Mouse (Mus musculus) intestine, embryonic 15.5 days (tissue): Measurements from ENCODE around the gene Sparcl1. TPM values are rescaled to one million over a fixed set of nuclear protein-coding genes. Genes with fewer than 3 reads are reported as not detected.

ENCODE experiments used
- ATAC-seq: fragments of 200-750 bp; cut with Nextera tagmentation; 2 replicates; pipeline ENCODE4 v1.8.0; 2017; ENCODE audit warnings: moderate TSS enrichment, moderate library complexity
- H3K27ac ChIP-seq: fragments of 300-500 bp; sonication (generic); 2 replicates; pipeline ENCODE4 v1.5.1; 2015; ENCODE audit warnings: mild to moderate bottlenecking, inconsistent platforms
- H3K27me3 ChIP-seq: fragments of 300-500 bp; sonication (generic); replicated peaks from 2 replicates; pipeline ENCODE4 v1.6.1; 2015; ENCODE audit warnings: inconsistent platforms
- H3K36me3 ChIP-seq: fragments of 300-500 bp; sonication (generic); 2 replicates; pipeline ENCODE4 v1.6.1; 2015; ENCODE audit warnings: inconsistent platforms
- H3K4me1 ChIP-seq: fragments of 300-500 bp; sonication (generic); replicated peaks from 2 replicates; pipeline ENCODE4 v1.6.1; 2015; ENCODE audit warnings: inconsistent platforms
- H3K4me2 ChIP-seq: fragments of 300-500 bp; sonication (generic); replicated peaks from 2 replicates; pipeline ENCODE4 v1.6.1; 2015; ENCODE audit warnings: mild to moderate bottlenecking, inconsistent platforms
- H3K4me3 ChIP-seq: fragments of 300-500 bp; sonication (generic); replicated peaks from 2 replicates; pipeline ENCODE4 v1.5.1; 2015; ENCODE audit warnings: inconsistent platforms
- H3K9ac ChIP-seq: fragments of 300-500 bp; sonication (generic); 2 replicates; pipeline ENCODE4 v1.6.1; 2015; ENCODE audit warnings: inconsistent platforms
- H3K9me3 ChIP-seq: fragments of 300-500 bp; sonication (generic); 2 replicates; pipeline ENCODE4 v1.6.1; 2016; ENCODE audit warnings: inconsistent platforms
- WGBS: fragments of 180-500 bp; shearing (Covaris S2); methylation state at CpG from one replicate; pipeline ENCODE4 v1.1.7; 2015; 5-methylcytosine and 5-hydroxymethylcytosine counted together
- polyA plus RNA-seq: library from polyadenylated mRNA; unstranded; fragments of >200 nt; fragmentation: Nextera tagmentation; extraction: Ambion mirVana; gene quantifications from 2 replicates; pipeline ENCODE4 v1.2.1, GENCODE M21; 2015

The Sparcl1 gene
- polyA plus RNA-seq, 1 experiment from 2014 or later, result 198 TPM

- no peaks in the 10 kb centered on the region for H3K36me3 ChIP-seq
- no peak overlapping the region for H3K4me3 ChIP-seq
- WGBS, result 30% methylated on average over 10 of the region's 10 CpGs
- no peak overlapping the region for H3K9ac ChIP-seq
- H3K27me3 ChIP-seq, result no peaks in the 10 kb centered on the region
- H3K4me2 ChIP-seq, result peak overlapping the region; percentile 19; the same call in 1 of the 2 replicates
- no peak overlapping the region for H3K27ac ChIP-seq
- H3K9me3 ChIP-seq, result no peaks in the 10 kb centered on the region
- H3K4me1 ChIP-seq, result 0 out of 2 replicates have a peak, but pooled peaks cover 3% of the 10 kb centered on the region
- ATAC-seq, result 0 out of 2 replicates have a peak, but pooled peaks have one; percentile 39
Measured at GRCm38 (mm10) chr5:104076361-104076760, 37.2 kb downstream of the Sparcl1 start.

DNA sequence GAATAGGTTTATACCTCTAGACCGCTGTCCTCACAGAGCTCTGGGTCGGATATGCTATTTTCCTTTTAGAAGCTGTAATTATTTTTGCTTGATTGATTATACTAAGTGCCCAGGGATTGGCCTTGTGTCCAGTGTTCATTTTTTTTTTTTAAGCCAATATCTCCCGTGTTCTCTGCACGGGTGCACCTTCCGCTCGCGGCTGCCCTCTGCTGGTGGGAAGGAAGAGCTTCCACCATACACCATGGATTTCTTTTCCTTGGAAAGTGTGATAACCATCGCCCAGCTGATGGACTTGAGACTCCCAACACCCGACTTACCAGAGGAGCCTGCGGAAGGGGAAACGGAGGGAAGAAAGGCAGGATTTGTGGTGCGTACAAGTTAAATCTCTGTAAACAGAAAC is 39.1 kb downstream of the Sparcl1 start:
- Histone ChIP-seq H3K27ac (no peak overlapping the region), H3K36me3 (no peaks in the 10 kb centered on the region), H3K9ac (no peak overlapping the region), H3K27me3 (no peaks in the 10 kb centered on the region), H3K4me3 (no peak overlapping the region), H3K9me3 (no peaks in the 10 kb centered on the region), H3K4me2 (peak overlapping the region; percentile 32; the same call in 1 of the 2 replicates), H3K4me1 (0 out of 2 replicates have a peak, but pooled peaks cover 3% of the 10 kb centered on the region)
- 29% methylated on average over 12 of the region's 12 CpGs for WGBS
- peak; percentile 44; the same call in 1 of the 2 replicates for ATAC-seq

GRCm38 (mm10) chr5:104073602-104074001 is 39.9 kb downstream of the Sparcl1 start:
- peak; percentile 68 for ATAC-seq
- H3K9ac ChIP-seq, result no peak overlapping the region
- no peak overlapping the region for H3K4me2 ChIP-seq
- no peak overlapping the region for H3K4me3 ChIP-seq
- H3K9me3 ChIP-seq, result no peaks in the 10 kb centered on the region
- H3K4me1 ChIP-seq, result 0 out of 2 replicates have a peak, but pooled peaks cover 3% of the 10 kb centered on the region
- H3K36me3 ChIP-seq, result no peaks in the 10 kb centered on the region
- 95% methylated on average over 5 of the region's 5 CpGs for WGBS
- H3K27me3 ChIP-seq, result no peaks in the 10 kb centered on the region
- H3K27ac ChIP-seq, result no peak overlapping the region

- ATAC-seq, result peak; percentile 79
- Histone ChIP-seq H3K4me1 (0 out of 2 replicates have a peak, but pooled peaks cover 3% of the 10 kb centered on the region), H3K4me2 (peak overlapping the region; percentile 12; the same call in 1 of the 2 replicates), H3K36me3 (no peaks in the 10 kb centered on the region), H3K27me3 (no peaks in the 10 kb centered on the region), H3K4me3 (no peak overlapping the region), H3K27ac (peak overlapping the region; percentile 34), H3K9ac (no peak overlapping the region), H3K9me3 (no peaks in the 10 kb centered on the region)
- 26% methylated on average over 6 of the region's 8 CpGs for WGBS
Measured at GRCm38 (mm10) chr5:104072272-104072886, 41.2 kb downstream of the Sparcl1 start.

DNA sequence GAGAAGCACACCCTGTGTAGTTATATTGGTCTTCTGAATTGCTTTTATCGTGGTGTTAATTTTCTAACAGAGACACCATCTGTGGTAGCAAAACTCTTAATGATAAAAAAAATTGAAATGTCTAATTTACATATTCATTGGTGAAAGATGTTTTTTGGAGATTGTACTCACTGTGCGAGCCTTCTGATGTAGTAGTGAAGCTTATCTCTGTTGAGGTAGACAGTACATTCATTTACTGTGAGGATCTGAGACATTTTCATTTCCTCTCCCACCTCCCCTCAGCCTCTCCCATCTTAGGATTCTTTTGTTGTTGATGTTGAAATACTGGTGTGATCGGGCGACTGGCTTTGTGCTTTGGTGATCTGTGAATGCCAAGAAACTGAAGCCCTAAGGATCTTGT is 42.5 kb downstream of the Sparcl1 start:
- Histone ChIP-seq H3K4me2 (no peak overlapping the region), H3K27ac (no peak overlapping the region), H3K9ac (no peak overlapping the region), H3K4me3 (no peak overlapping the region), H3K4me1 (no peaks in the 10 kb centered on the region), H3K9me3 (no peaks in the 10 kb centered on the region), H3K36me3 (no peaks in the 10 kb centered on the region), H3K27me3 (no peaks in the 10 kb centered on the region)
- ATAC-seq, result no peak
- WGBS, result 84% methylated on average over 4 of the region's 4 CpGs

GRCm38 (mm10) chr5:104068751-104069150 is 44.8 kb downstream of the Sparcl1 start:
- Histone ChIP-seq H3K36me3 (no peaks in the 10 kb centered on the region; the same call in 1 of the 2 replicates), H3K4me2 (no peak overlapping the region), H3K4me1 (no peaks in the 10 kb centered on the region), H3K9ac (no peak overlapping the region), H3K27ac (no peak overlapping the region), H3K9me3 (no peaks in the 10 kb centered on the region), H3K27me3 (no peaks in the 10 kb centered on the region), H3K4me3 (no peak overlapping the region)
- WGBS, result 87% methylated on average over 7 of the region's 7 CpGs
- ATAC-seq, result peak; percentile 34; the same call in 1 of the 2 replicates

DNA sequence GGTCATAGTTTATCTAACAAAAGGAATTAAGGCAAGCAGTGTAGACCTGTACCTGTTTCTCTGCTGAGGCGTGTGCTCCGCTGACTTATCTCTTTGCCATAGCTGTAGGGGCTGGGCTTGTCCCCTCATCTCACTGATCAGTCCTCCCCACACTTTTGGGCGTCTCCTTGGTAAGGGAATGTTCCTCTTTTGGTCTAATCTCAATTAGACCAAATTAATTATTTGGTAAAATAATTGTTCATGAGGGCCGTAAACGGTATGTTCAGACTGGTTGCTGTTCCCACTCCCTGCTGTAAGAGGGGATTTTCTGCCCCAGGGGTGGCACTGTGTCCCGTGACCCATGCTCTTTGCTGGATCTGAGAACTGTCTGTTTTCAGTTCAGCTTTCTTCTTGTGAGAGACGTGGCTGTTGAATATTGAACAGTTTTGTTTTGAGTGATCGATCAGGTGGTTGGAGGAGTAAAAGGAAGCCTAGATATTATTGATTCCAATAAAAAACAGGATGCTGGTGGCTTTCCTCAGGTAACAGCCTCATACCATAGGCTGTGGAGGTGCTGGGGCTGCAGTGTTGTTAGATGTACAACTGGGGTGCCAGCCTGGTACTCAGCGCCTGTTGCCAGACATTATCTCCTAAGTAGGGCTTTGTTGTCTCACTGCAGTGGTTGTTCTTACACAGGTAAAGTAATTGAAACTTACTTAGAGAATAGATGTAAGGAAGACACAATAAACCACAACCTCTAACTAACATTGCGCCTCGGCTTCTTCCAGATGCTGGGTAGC is 50.6 kb downstream of the Sparcl1 start:
- Histone ChIP-seq H3K27ac (no peak overlapping the region), H3K27me3 (no peaks in the 10 kb centered on the region), H3K4me2 (no peak overlapping the region), H3K4me1 (no peaks in the 10 kb centered on the region), H3K36me3 (peaks cover 10% of the 10 kb centered on the region), H3K9ac (no peak overlapping the region), H3K9me3 (no peaks in the 10 kb centered on the region), H3K4me3 (no peak overlapping the region)
- 86% methylated on average over 11 of the region's 11 CpGs for WGBS
- peak; percentile 56; the same call in 1 of the 2 replicates for ATAC-seq

DNA sequence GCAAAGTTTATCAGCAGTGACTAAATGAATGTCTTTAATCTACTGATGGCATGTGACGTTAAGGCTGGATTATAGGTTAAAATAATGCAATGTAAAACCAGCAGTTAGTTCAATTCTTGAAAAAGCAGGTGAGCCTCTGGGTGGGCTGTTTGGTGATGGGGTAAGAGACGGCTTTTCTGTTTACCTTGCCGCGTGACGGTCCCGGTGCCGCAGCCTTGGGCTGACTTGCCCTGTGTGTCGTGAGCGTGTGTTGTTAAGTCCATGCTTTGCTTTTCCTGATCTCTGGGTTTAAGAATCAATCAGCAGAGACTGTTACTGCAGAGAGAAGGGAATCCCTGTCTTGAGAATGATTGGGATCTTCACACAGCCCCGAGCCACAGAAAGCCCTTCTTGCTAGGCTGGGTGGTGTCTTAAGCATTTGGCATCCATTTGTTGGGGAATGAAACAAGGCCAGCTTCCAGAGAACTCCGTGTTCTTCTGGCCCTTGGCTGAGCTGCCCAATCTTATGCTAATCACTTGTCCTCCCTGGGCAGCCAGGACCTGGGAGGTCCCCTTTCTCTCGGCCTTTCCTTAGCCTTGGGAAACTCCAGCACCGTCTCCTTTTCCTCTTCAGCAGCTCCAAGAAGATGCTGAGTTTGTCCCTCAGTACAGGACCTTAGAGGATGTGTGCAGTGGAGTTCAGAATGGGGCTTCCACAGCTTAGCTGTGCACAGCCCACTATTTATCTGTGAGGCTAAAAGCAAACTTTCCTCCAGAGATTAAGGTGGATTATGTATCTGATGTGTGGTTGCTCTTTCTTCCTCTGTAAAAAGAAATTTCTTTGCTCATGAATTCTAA is 51.4 kb downstream of the Sparcl1 start:
- ATAC-seq, result no peak
- 84% methylated on average over 13 of the region's 13 CpGs for WGBS
- H3K36me3 ChIP-seq, result peaks cover 10% of the 10 kb centered on the region

GRCm38 (mm10) chr5:104060429-104060828 is 53.1 kb downstream of the Sparcl1 start:
- no peak overlapping the region for H3K4me3 ChIP-seq
- WGBS, result 82% methylated on average over 5 of the region's 5 CpGs

More for the DNA sequence above, 51.4 kb downstream of the Sparcl1 start:
- no peak overlapping the region for H3K27ac ChIP-seq
- H3K4me2 ChIP-seq, result no peak overlapping the region
- H3K9ac ChIP-seq, result no peak overlapping the region
- no peaks in the 10 kb centered on the region for H3K27me3 ChIP-seq
- no peak overlapping the region for H3K4me3 ChIP-seq
- no peaks in the 10 kb centered on the region for H3K4me1 ChIP-seq
- no peaks in the 10 kb centered on the region for H3K9me3 ChIP-seq

DNA sequence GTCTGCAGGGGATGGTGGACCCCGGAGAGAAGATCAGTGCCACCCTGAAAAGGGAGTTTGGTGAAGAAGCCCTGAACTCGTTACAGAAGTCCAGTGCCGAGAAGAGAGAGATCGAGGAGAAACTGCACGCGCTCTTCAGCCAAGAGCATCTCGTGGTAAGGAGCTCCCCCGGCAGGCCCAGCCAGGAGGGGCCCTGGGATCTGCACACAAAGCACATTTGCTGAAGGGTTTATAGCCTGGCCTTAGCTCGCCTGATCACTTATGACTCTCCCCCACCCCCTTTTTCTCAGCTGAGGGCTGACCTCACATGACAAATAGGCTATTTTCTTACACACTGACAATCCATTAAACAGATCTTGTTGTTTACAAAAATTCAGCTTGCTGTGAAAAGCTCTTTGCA is 53.9 kb downstream of the Sparcl1 start:
- Histone ChIP-seq H3K27me3 (no peaks in the 10 kb centered on the region), H3K9ac (no peak overlapping the region), H3K36me3 (peaks cover 10% of the 10 kb centered on the region; the same call in 1 of the 2 replicates), H3K4me2 (no peak overlapping the region), H3K4me3 (no peak overlapping the region), H3K4me1 (no peaks in the 10 kb centered on the region), H3K9me3 (no peaks in the 10 kb centered on the region), H3K27ac (no peak overlapping the region)
- peak; percentile 60; the same call in 1 of the 2 replicates for ATAC-seq
- 48% methylated on average over 9 of the region's 9 CpGs for WGBS

More at GRCm38 (mm10) chr5:104060429-104060828, 53.1 kb downstream of the Sparcl1 start:
- H3K9ac ChIP-seq, result no peak overlapping the region
- H3K27me3 ChIP-seq, result no peaks in the 10 kb centered on the region
- peaks cover 10% of the 10 kb centered on the region for H3K36me3 ChIP-seq
- H3K9me3 ChIP-seq, result no peaks in the 10 kb centered on the region
- H3K4me1 ChIP-seq, result no peaks in the 10 kb centered on the region
- H3K4me2 ChIP-seq, result no peak overlapping the region
- H3K27ac ChIP-seq, result no peak overlapping the region
- ATAC-seq, result no peak

DNA sequence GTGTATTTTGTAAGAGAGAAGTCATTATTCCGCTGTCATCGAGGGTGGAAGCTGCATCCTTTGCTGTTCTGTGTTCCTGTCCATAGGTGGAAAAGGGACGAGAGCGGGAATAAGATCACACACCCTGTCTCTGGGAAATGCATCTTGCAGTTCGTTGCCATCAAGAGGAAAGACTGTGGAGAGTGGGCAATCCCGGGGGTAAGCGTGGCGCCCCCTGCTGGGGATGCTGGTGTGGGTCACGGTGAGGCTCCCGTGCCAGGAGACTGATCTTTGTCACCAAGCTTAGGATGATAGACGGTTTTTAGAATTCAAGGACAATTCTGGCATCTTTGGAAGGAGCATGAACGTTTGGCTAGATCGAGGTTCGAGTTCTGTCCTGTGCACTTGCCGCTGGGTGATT is 55.5 kb downstream of the Sparcl1 start:
- H3K36me3 ChIP-seq, result peaks cover 6% of the 10 kb centered on the region; the same call in 1 of the 2 replicates
- 68% methylated on average over 15 of the region's 15 CpGs for WGBS

GRCm38 (mm10) chr5:104056295-104056694 is 57.2 kb downstream of the Sparcl1 start:
- Histone ChIP-seq H3K9ac (no peak overlapping the region), H3K27me3 (no peaks in the 10 kb centered on the region), H3K9me3 (no peaks in the 10 kb centered on the region), H3K4me2 (no peak overlapping the region), H3K4me1 (no peaks in the 10 kb centered on the region), H3K36me3 (0 out of 2 replicates have a peak, but pooled peaks cover 2% of the 10 kb centered on the region), H3K4me3 (no peak overlapping the region), H3K27ac (no peak overlapping the region)
- peak; percentile 58 for ATAC-seq
- WGBS, result 85% methylated on average over 7 of the region's 7 CpGs

More for the DNA sequence above, 55.5 kb downstream of the Sparcl1 start:
- no peak overlapping the region for H3K4me2 ChIP-seq
- H3K27me3 ChIP-seq, result no peaks in the 10 kb centered on the region
- ATAC-seq, result no peak
- no peaks in the 10 kb centered on the region for H3K4me1 ChIP-seq
- H3K9me3 ChIP-seq, result no peaks in the 10 kb centered on the region
- no peak overlapping the region for H3K4me3 ChIP-seq
- H3K27ac ChIP-seq, result no peak overlapping the region
- H3K9ac ChIP-seq, result no peak overlapping the region
